Mouse (Mus musculus) embryonic facial prominence, embryonic 13.5 days (tissue): Measurements from ENCODE around the gene Flrt1. TPM values are rescaled to one million over a fixed set of nuclear protein-coding genes. Genes with fewer than 3 reads are reported as not detected.

Experiments used
- ATAC-seq: fragments of 200-750 bp; cut with Nextera tagmentation; 2 replicates; pipeline ENCODE4 v1.8.0; 2017; ENCODE audit warnings: low read depth; ENCODE audit not compliant: insufficient number of reproducible peaks, insufficient read depth, low FRiP score, low TSS enrichment
- H3K27ac ChIP-seq: fragments of 300-500 bp; sonication (generic); 2 replicates; pipeline ENCODE4 v1.5.1; 2015; ENCODE audit warnings: moderate library complexity, mild to moderate bottlenecking, inconsistent platforms
- H3K27me3 ChIP-seq: fragments of 300-500 bp; sonication (generic); 2 replicates; pipeline ENCODE4 v1.6.1; 2015; ENCODE audit warnings: mild to moderate bottlenecking, inconsistent platforms
- H3K36me3 ChIP-seq: fragments of 300-500 bp; sonication (generic); 2 replicates; pipeline ENCODE4 v1.6.1; 2015; ENCODE audit warnings: mild to moderate bottlenecking, inconsistent platforms
- H3K4me1 ChIP-seq: fragments of 300-500 bp; sonication (generic); 2 replicates; pipeline ENCODE4 v1.6.1; 2015; ENCODE audit warnings: inconsistent platforms
- H3K4me2 ChIP-seq: fragments of 300-500 bp; sonication (generic); 2 replicates; pipeline ENCODE4 v1.6.1; 2015; ENCODE audit warnings: moderate library complexity, mild to moderate bottlenecking, inconsistent platforms
- H3K4me3 ChIP-seq: fragments of 300-500 bp; sonication (generic); 2 replicates; pipeline ENCODE4 v1.5.1; 2015; ENCODE audit warnings: mild to moderate bottlenecking, inconsistent platforms
- H3K9ac ChIP-seq: fragments of 300-500 bp; sonication (generic); 2 replicates; pipeline ENCODE4 v1.6.1; 2015; ENCODE audit warnings: mild to moderate bottlenecking, inconsistent platforms
- H3K9me3 ChIP-seq: fragments of 300-500 bp; sonication (generic); 2 replicates; pipeline ENCODE4 v1.6.1; 2016; ENCODE audit warnings: inconsistent platforms
- WGBS: fragments of 180-500 bp; shearing (Covaris S2); methylation state at CpG from one replicate; pipeline ENCODE4 v1.1.7; 2015; ENCODE audit warnings: mixed read lengths; 5-methylcytosine and 5-hydroxymethylcytosine counted together
- polyA plus RNA-seq: library from polyadenylated mRNA; unstranded; fragments of >200 nt; fragmentation: Nextera tagmentation; extraction: Ambion mirVana; gene quantifications from 2 replicates; pipeline ENCODE4 v1.2.1, GENCODE M21; 2015

Gene Flrt1
- polyA plus RNA-seq, 1 experiment from 2014 or later = 13.0 TPM

GRCm38 (mm10) chr19:7066828-7067342, 38.6 kb downstream of the Flrt1 start:
- ATAC-seq = no peak
- Histone ChIP-seq H3K4me2 (peak overlapping the region; percentile 34; the same call in 1 of the 2 replicates), H3K9me3 (no peaks in the 10 kb centered on the region), H3K36me3 (no peaks in the 10 kb centered on the region), H3K9ac (peak overlapping the region; percentile 61; the same call in 1 of the 2 replicates), H3K27ac (no peak overlapping the region), H3K27me3 (peaks cover 25% of the 10 kb centered on the region), H3K4me1 (peaks cover 52% of the 10 kb centered on the region), H3K4me3 (0 out of 2 replicates have a peak overlapping the region, but pooled peaks have one; percentile 1)
- WGBS = 35% methylated on average over 7 of the region's 8 CpGs

- Histone ChIP-seq H3K9me3 (no peaks in the 10 kb centered on the region), H3K27ac (peak overlapping the region; percentile 51; the same call in 1 of the 2 replicates), H3K27me3 (peaks cover 18% of the 10 kb centered on the region), H3K9ac (peak overlapping the region; percentile 61), H3K36me3 (no peaks in the 10 kb centered on the region), H3K4me3 (0 out of 2 replicates have a peak overlapping the region, but pooled peaks have one; percentile 1), H3K4me2 (peak overlapping the region; percentile 34), H3K4me1 (peaks cover 52% of the 10 kb centered on the region)
- ATAC-seq = no peak
- WGBS = 26% methylated on average over 15 of the region's 15 CpGs
Measured at GRCm38 (mm10) chr19:7066034-7066827, 39.3 kb downstream of the Flrt1 start.

GRCm38 (mm10) chr19:7064571-7064970, 41.0 kb downstream of the Flrt1 start:
- H3K4me3 ChIP-seq = no peak overlapping the region

GRCm38 (mm10) chr19:7062916-7063315, 42.6 kb downstream of the Flrt1 start:
- Histone ChIP-seq H3K4me2 (no peak overlapping the region), H3K36me3 (no peaks in the 10 kb centered on the region), H3K4me1 (peaks cover 31% of the 10 kb centered on the region), H3K27me3 (peaks cover 7% of the 10 kb centered on the region), H3K27ac (no peak overlapping the region), H3K9ac (no peak overlapping the region), H3K4me3 (no peak overlapping the region), H3K9me3 (no peaks in the 10 kb centered on the region)
- WGBS = 89% methylated on average over 8 of the region's 8 CpGs
- no peak for ATAC-seq

More at GRCm38 (mm10) chr19:7064571-7064970, 41.0 kb downstream of the Flrt1 start:
- WGBS = 2% methylated on average over 3 of the region's 3 CpGs
- H3K27me3 ChIP-seq = peaks cover 14% of the 10 kb centered on the region
- ATAC-seq = no peak; the same call in 1 of the 2 replicates
- H3K36me3 ChIP-seq = no peaks in the 10 kb centered on the region
- peaks cover 38% of the 10 kb centered on the region for H3K4me1 ChIP-seq
- no peak overlapping the region for H3K27ac ChIP-seq
- H3K9ac ChIP-seq = no peak overlapping the region
- no peaks in the 10 kb centered on the region for H3K9me3 ChIP-seq
- H3K4me2 ChIP-seq = no peak overlapping the region

- no peak overlapping the region for H3K9ac ChIP-seq
- no peaks in the 10 kb centered on the region for H3K9me3 ChIP-seq
- no peak overlapping the region for H3K27ac ChIP-seq
- no peaks in the 10 kb centered on the region for H3K36me3 ChIP-seq
- no peak for ATAC-seq
- H3K4me2 ChIP-seq = no peak overlapping the region
- peaks cover 31% of the 10 kb centered on the region for H3K4me1 ChIP-seq
- no peaks in the 10 kb centered on the region for H3K27me3 ChIP-seq
- no peak overlapping the region for H3K4me3 ChIP-seq
- WGBS = 88% methylated on average over 5 of the region's 5 CpGs
Measured at GRCm38 (mm10) chr19:7062110-7062509, 43.4 kb downstream of the Flrt1 start.

- Histone ChIP-seq H3K4me2 (peak overlapping the region; percentile 100), H3K9ac (peak overlapping the region; percentile 75; the same call in 1 of the 2 replicates), H3K27ac (no peak overlapping the region), H3K27me3 (no peaks in the 10 kb centered on the region), H3K4me1 (peaks cover 29% of the 10 kb centered on the region), H3K9me3 (no peaks in the 10 kb centered on the region), H3K36me3 (no peaks in the 10 kb centered on the region), H3K4me3 (peak overlapping the region; percentile 76)
- 54% methylated on average over 6 of the region's 6 CpGs for WGBS
- ATAC-seq = no peak
Measured at GRCm38 (mm10) chr19:7058541-7058940, 47.0 kb downstream of the Flrt1 start.

- ATAC-seq = peak; percentile 69
- peak overlapping the region; percentile 100 for H3K4me2 ChIP-seq
- H3K4me1 ChIP-seq = peaks cover 29% of the 10 kb centered on the region
- peak overlapping the region; percentile 75 for H3K9ac ChIP-seq
- H3K27ac ChIP-seq = peak overlapping the region; percentile 39; the same call in 1 of the 2 replicates
- H3K36me3 ChIP-seq = no peaks in the 10 kb centered on the region
- no peaks in the 10 kb centered on the region for H3K9me3 ChIP-seq
- H3K27me3 ChIP-seq = no peaks in the 10 kb centered on the region
- under 1% methylated on average over 15 of the region's 15 CpGs for WGBS
- peak overlapping the region; percentile 76 for H3K4me3 ChIP-seq
Measured at GRCm38 (mm10) chr19:7057722-7058207, 47.8 kb downstream of the Flrt1 start.

- Histone ChIP-seq H3K36me3 (no peaks in the 10 kb centered on the region), H3K27ac (no peak overlapping the region), H3K4me1 (peaks cover 29% of the 10 kb centered on the region), H3K4me3 (peak overlapping the region; percentile 76), H3K4me2 (peak overlapping the region; percentile 100), H3K9ac (peak overlapping the region; percentile 75), H3K27me3 (no peaks in the 10 kb centered on the region), H3K9me3 (no peaks in the 10 kb centered on the region)
- WGBS = 3% methylated on average over 16 of the region's 16 CpGs
- peak; percentile 4; the same call in 1 of the 2 replicates for ATAC-seq
Measured at GRCm38 (mm10) chr19:7057126-7057721, 48.3 kb downstream of the Flrt1 start.

- Histone ChIP-seq H3K27ac (no peak within 1 kb of the TSS), H3K36me3 (no peaks in the 10 kb centered on the region), H3K4me2 (peak within 1 kb of the TSS; percentile 100), H3K4me1 (peaks cover 29% of the 10 kb centered on the region), H3K9me3 (no peaks in the 10 kb centered on the region), H3K9ac (peak within 1 kb of the TSS; percentile 75), H3K27me3 (no peaks in the 10 kb centered on the region), H3K4me3 (peak within 1 kb of the TSS; percentile 76)
- under 1% methylated on average over 70 of the region's 72 CpGs for WGBS
- ATAC-seq = peak; percentile 70
Measured at GRCm38 (mm10) chr19:7056248-7057087, 49.1 kb downstream of the Flrt1 start, which contains the start of gene Macrod1. Gene Macrod1 (plus strand): TSS chr19:7056810.

- H3K4me3 ChIP-seq = no peak overlapping the region
- ATAC-seq = no peak
- H3K4me2 ChIP-seq = no peak overlapping the region
- no peaks in the 10 kb centered on the region for H3K9me3 ChIP-seq
- no peaks in the 10 kb centered on the region for H3K36me3 ChIP-seq
- 39% methylated on average over 3 of the region's 3 CpGs for WGBS
- H3K27me3 ChIP-seq = no peaks in the 10 kb centered on the region
- peaks cover 29% of the 10 kb centered on the region for H3K4me1 ChIP-seq
- H3K27ac ChIP-seq = no peak overlapping the region
- H3K9ac ChIP-seq = no peak overlapping the region
Measured at GRCm38 (mm10) chr19:7055173-7055572, 50.4 kb downstream of the Flrt1 start.

GRCm38 (mm10) chr19:7054772-7055171, 50.8 kb downstream of the Flrt1 start:
- H3K9ac ChIP-seq = 0 out of 2 replicates have a peak overlapping the region, but pooled peaks have one; percentile 4
- WGBS = 47% methylated on average over 10 of the region's 10 CpGs
- ATAC-seq = no peak

More at GRCm38 (mm10) chr19:7054772-7055171, 50.8 kb downstream of the Flrt1 start:
- Histone ChIP-seq H3K4me3 (no peak overlapping the region), H3K36me3 (no peaks in the 10 kb centered on the region), H3K27me3 (no peaks in the 10 kb centered on the region), H3K4me2 (no peak overlapping the region), H3K4me1 (peaks cover 29% of the 10 kb centered on the region), H3K9me3 (no peaks in the 10 kb centered on the region), H3K27ac (peak overlapping the region; percentile 18; the same call in 1 of the 2 replicates)
